Comparison of ENCODE assay signal across 9 mouse cellular contexts in genomic region chr16:92399490-92400458, GRCm38 (mm10). TPM values are rescaled to one million over a fixed set of nuclear protein-coding genes. Genes with fewer than 3 reads are reported as not detected.
DNase-seq lines count a peak whose midpoint lies in the region; ATAC-seq and TF ChIP-seq lines count a peak whose summit lies in the region.
"Had no signal": no experiment of that assay in that cellular context is flagged by ENCODE, and none has a peak within 500 bp of the region (broad histone marks: within the 10 kb centered on the region; RNA-seq: fewer than 3 reads in every experiment).

No protein-coding gene starts in this region.

- H3K4me3 ChIP-seq in ES-E14 (ENCODE audit: insufficient read depth in 1 of 2, low read depth in 1 of 2, low read length in 2 of 2, poor library complexity in 1 of 2, severe bottlenecking in 1 of 2) = peak overlapping the region; percentile 14 to 57; a peak in 3 of 4 replicates
- H3K4me3 ChIP-seq in layer of hippocampus, adult 2 months = peak overlapping the region; percentile 56
- H3K4me3 ChIP-seq in olfactory bulb, adult 2 months (ENCODE audit: insufficient read depth, low read depth, low read length) = peak overlapping the region; percentile 33

- H3K4me1 ChIP-seq in ES-E14 (ENCODE audit: control insufficient read depth in 2 of 2, insufficient read depth in 2 of 2, low read length in 2 of 2, poor library complexity in 1 of 2) = peaks cover 6 to 18% of the 10 kb centered on the region in 2 experiments; a peak in 3 of 4 replicates
- H3K4me1 ChIP-seq in olfactory bulb, adult 2 months (ENCODE audit: control insufficient read depth, insufficient read depth, low read length) = peaks cover 32% of the 10 kb centered on the region

- DNase-seq in ES-E14 (ENCODE audit: low read depth, low spot score) = peak; percentile 98
- DNase-seq in cerebellum, adult 8-10 months = peak; percentile 50
- peak; percentile 95 for DNase-seq in heart, postnatal 4 days
- peak; percentile 42 to 61 for DNase-seq in layer of hippocampus, adult 2 months (ENCODE audit: low spot score in 2 of 2)
- peak; percentile 93 to 96 for DNase-seq in lung, adult 18-20 months
- DNase-seq in thymus, postnatal 4 days = peak; percentile 41

- TF ChIP-seq POLR2A in olfactory bulb, adult 2 months (IDR thresholded peaks at IDR 0.05; ENCODE audit: insufficient read depth, low read depth, low read length) = no peak

- peak; percentile 74 for ATAC-seq in frontal cortex, adult (ENCODE audit: low TSS enrichment)

- H3K27ac ChIP-seq in ES-E14 (ENCODE audit: insufficient read depth, low read depth, low read length, poor library complexity, severe bottlenecking) = peak overlapping the region; percentile 20; the same call in 1 of the 2 replicates
- peak overlapping the region; percentile 86 for H3K27ac ChIP-seq in layer of hippocampus, adult 2 months
- peak overlapping the region; percentile 30; the same call in 1 of the 2 replicates for H3K27ac ChIP-seq in olfactory bulb, adult 2 months (ENCODE audit: insufficient read depth, low read depth, low read length)

- in situ Hi-C loops in ES-E14 (cut with MboI; ENCODE audit: low sequenced_read_pairs in 2 of 2, unreplicated experiment in 2 of 2) = no loop called here

- no peaks in the 10 kb centered on the region for H3K9me3 ChIP-seq in ES-E14 (ENCODE audit: control insufficient read depth, insufficient read depth, low read depth, low read length)

- H3K36me3 ChIP-seq in ES-E14 (ENCODE audit: control insufficient read depth, insufficient read depth, low read length, poor library complexity, severe bottlenecking) = peaks cover 7% of the 10 kb centered on the region; the same call in 1 of the 2 replicates

- 1% methylated on average over 37 of the region's 37 CpGs for WGBS in olfactory bulb, adult 2 months

- peak; percentile 38 for TF ChIP-seq CTCF in layer of hippocampus, adult 2 months (conservative IDR thresholded peaks at IDR 0.05)
- no peak for TF ChIP-seq CTCF in olfactory bulb, adult 2 months (IDR thresholded peaks at IDR 0.05; ENCODE audit: insufficient read depth, low read depth, low read length)

- peak overlapping the region; percentile 51 for H3K9ac ChIP-seq in ES-E14 (ENCODE audit: insufficient read depth, low read depth, low read length, poor library complexity, severe bottlenecking)

TF ChIP-seq in ES-E14, 5 proteins besides CTCF, POLR2A, EP300 and RAD21:
- TF ChIP-seq MAFK (IDR thresholded peaks at IDR 0.05; ENCODE audit: insufficient read depth, low read depth, low read length) = peak; percentile 87
- TF ChIP-seq ZC3H11A (IDR thresholded peaks at IDR 0.05; ENCODE audit: borderline replicate concordance, low read depth, low read length) = no peak

RNA-seq across cellular contexts. Expression of gene Kcne1, which starts 40.5 kb away (rescaled TPM):
- total RNA-seq in ES-E14 (2012; rRNA removed) = not detected in 2 replicates
- 100 to 1,000 TPM; 317 to 359 TPM for total RNA-seq in heart, postnatal 4 days (2021)
- total RNA-seq in layer of hippocampus, adult 2 months (2021) = not detected
- polyA plus RNA-seq in olfactory bulb, adult 2 months (2012; ENCODE audit: insufficient read depth, insufficient read length, low replicate concordance, missing spikeins) = not detected in 2 replicates
- polyA plus RNA-seq: large intestine, adult 2 months had no signal

Comparison
In these comparisons a context has a peak if more than half of its experiments do, and no peak if none do; other contexts are left out.
1. Peak in every context shown above with its lines: DNase-seq, ATAC-seq, H3K4me3 ChIP-seq and H3K27ac ChIP-seq.
2. DNase-seq: peak in every context shown above with its lines; median percentile 98 in ES-E14; 95 in heart, postnatal 4 days; 94 in lung, adult 18-20 months; 52 in layer of hippocampus, adult 2 months; 50 in cerebellum, adult 8-10 months; 41 in thymus, postnatal 4 days.
3. H3K27ac ChIP-seq: peak in every context shown above with its lines; median percentile 86 in layer of hippocampus, adult 2 months; 30 in olfactory bulb, adult 2 months; 20 in ES-E14.
4. RNA of gene Kcne1, which starts 40.5 kb away (total RNA-seq): 317 to 359 TPM in heart, postnatal 4 days; not detected in ES-E14 and not detected in layer of hippocampus, adult 2 months; every median in the first group is over 100 times any median in the second.